In the genomic region with DNA sequence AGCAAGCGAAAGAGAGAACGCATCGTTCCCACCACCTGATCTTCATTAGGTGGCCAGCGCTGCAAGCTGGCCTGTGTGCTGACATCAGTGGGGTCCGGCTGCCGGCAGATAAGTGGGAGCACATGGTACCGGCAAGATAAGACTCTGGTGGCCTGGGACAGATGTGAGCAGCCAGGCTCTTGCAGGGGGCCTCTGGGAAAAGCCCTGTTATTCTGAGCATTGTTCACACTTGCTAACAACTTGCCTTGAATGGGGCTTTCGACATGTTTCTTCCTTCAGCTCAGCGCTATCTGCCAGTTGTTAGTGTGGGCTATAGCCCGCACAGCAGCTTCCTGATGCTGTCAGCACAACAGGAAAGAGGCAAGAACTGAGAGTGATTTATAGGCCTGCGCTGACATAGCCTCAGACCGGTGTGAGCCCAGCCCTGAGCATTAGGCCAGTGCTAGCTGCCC, we compare ENCODE assay signal across 9 mouse cellular contexts. TPM values are rescaled to one million over a fixed set of nuclear protein-coding genes. Genes with fewer than 3 reads are reported as not detected.
DNase-seq lines count a peak whose midpoint lies in the region; ATAC-seq and TF ChIP-seq lines count a peak whose summit lies in the region.
"Had no signal": no experiment of that assay in that cellular context is flagged by ENCODE, and none has a peak within 500 bp of the region (broad histone marks: within the 10 kb centered on the region; RNA-seq: fewer than 3 reads in every experiment).

No protein-coding gene starts in this region.

- peak overlapping the region; percentile 57; the same call in 1 of the 2 replicates for H3K4me3 ChIP-seq in G1E (ENCODE audit: low read depth, low read length)
- 0 out of 4 replicates have a peak overlapping the region, but pooled peaks of 1 of the 2 experiments have one; percentile 11 for H3K4me3 ChIP-seq in liver, embryonic 14.5 days (ENCODE audit: insufficient read depth in 1 of 2, low read depth in 2 of 2, low read length in 2 of 2)
- H3K4me3 ChIP-seq in left cerebral cortex, adult 2 months: no peak overlapping the region
- H3K4me3 ChIP-seq: hindbrain, embryonic 15.5 days had no signal

- intact Hi-C loops in left cerebral cortex, adult 2 months (cut with DNase I): no loop called here

- TF ChIP-seq EP300 in liver, embryonic 14.5 days (IDR thresholded peaks at IDR 0.05; ENCODE audit: low read depth): peak; percentile 92

- no peak for TF ChIP-seq CTCF in G1E (IDR thresholded peaks at IDR 0.05; ENCODE audit: low read depth, low read length)
- no peak for TF ChIP-seq CTCF in liver, embryonic 14.5 days (IDR thresholded peaks at IDR 0.05; ENCODE audit: low read depth)
- no peak for TF ChIP-seq CTCF in left cerebral cortex, adult 2 months (IDR thresholded peaks at IDR 0.05)

- peak; percentile 94 for ATAC-seq in G1E (ENCODE audit: extremely low read depth, insufficient number of reproducible peaks, low FRiP score, poor library complexity, severe bottlenecking)
- ATAC-seq in liver, embryonic 14.5 days (ENCODE audit: insufficient read depth): peak; percentile 97

- H3K4me2 ChIP-seq in liver, embryonic 14.5 days (ENCODE audit: low read depth): peak overlapping the region; percentile 54
- H3K4me2 ChIP-seq: hindbrain, embryonic 15.5 days had no signal

- 7% methylated on average over 12 of the region's 12 CpGs for WGBS in liver, embryonic 14.5 days (ENCODE audit: insufficient replicate concordance)

- H3K9ac ChIP-seq in liver, embryonic 14.5 days (replicated peaks): peak overlapping the region; percentile 19; the same call in 1 of the 2 replicates
- H3K9ac ChIP-seq: hindbrain, embryonic 15.5 days had no signal

- H3K27me3 ChIP-seq in G1E (ENCODE audit: insufficient read depth, low read length): peaks cover 36% of the 10 kb centered on the region
- H3K27me3 ChIP-seq in liver, embryonic 14.5 days (ENCODE audit: control insufficient read depth, insufficient read depth, low read length): no peaks in the 10 kb centered on the region
- H3K27me3 ChIP-seq: hindbrain, embryonic 15.5 days had no signal

- peak; percentile 16 to 33 for DNase-seq in adrenal gland, adult (ENCODE audit: inconsistent age in 2 of 2, low spot score in 1 of 2)
- DNase-seq in adrenal gland, adult 18-20 months (ENCODE audit: low spot score in 2 of 2): no peak
- peak; percentile 68 for DNase-seq in G1E (ENCODE audit: low spot score)
- peak; percentile 69 for DNase-seq in forelimb bud, embryonic 11.5 days (ENCODE audit: low read depth, low spot score)
- peak; percentile 72 to 77 (median 73) for DNase-seq in liver, embryonic 14.5 days (ENCODE audit: low read depth in 3 of 3, low spot score in 3 of 3)
- no peak for DNase-seq in cerebellum, postnatal 14 days
- DNase-seq in urinary bladder, postnatal 10 days (ENCODE audit: low spot score): no peak
- no peak for DNase-seq in left cerebral cortex, adult 2 months (ENCODE audit: extremely low spot score in 1 of 2, low spot score in 2 of 2)

- no peaks in the 10 kb centered on the region for H3K36me3 ChIP-seq in G1E (replicated peaks)
- H3K36me3 ChIP-seq in liver, embryonic 14.5 days (replicated peaks; ENCODE audit: control insufficient read depth, insufficient read depth, low read depth): no peaks in the 10 kb centered on the region
- H3K36me3 ChIP-seq: hindbrain, embryonic 15.5 days had no signal

- H3K27ac ChIP-seq in liver, embryonic 14.5 days: peak overlapping the region; percentile 50
- no peak overlapping the region for H3K27ac ChIP-seq in left cerebral cortex, adult 2 months
- H3K27ac ChIP-seq: hindbrain, embryonic 15.5 days had no signal

- H3K4me1 ChIP-seq in G1E (ENCODE audit: insufficient read depth, low read depth, low read length): peaks cover 53% of the 10 kb centered on the region
- H3K4me1 ChIP-seq in liver, embryonic 14.5 days (replicated peaks; ENCODE audit: control insufficient read depth in 2 of 2, insufficient read depth in 2 of 2, low read length in 1 of 2): peaks cover 20 to 35% of the 10 kb centered on the region in 2 experiments
- H3K4me1 ChIP-seq: hindbrain, embryonic 15.5 days had no signal

- 0 out of 2 replicates have a peak, but pooled peaks cover 2% of the 10 kb centered on the region for H3K9me3 ChIP-seq in G1E (replicated peaks)
- no peaks in the 10 kb centered on the region for H3K9me3 ChIP-seq in liver, embryonic 14.5 days (ENCODE audit: control insufficient read depth, low read length)
- H3K9me3 ChIP-seq: hindbrain, embryonic 15.5 days had no signal

RNA-seq across cellular contexts. Expression of gene Runx1, which starts 57.9 kb away (rescaled TPM):
- total RNA-seq in adrenal gland, adult 18-20 months (2021): 1 to 10 TPM; 3.5 to 4.5 TPM
- total RNA-seq in G1E (2014; fragmentation: Nextera tagmentation): 208 and 213 TPM in 2 replicates
- total RNA-seq in G1E (2017): 32.7 and 36.1 TPM in 2 replicates
- 158 and 168 TPM in 2 replicates for polyA plus RNA-seq in G1E (2012)
- polyA plus RNA-seq in liver, embryonic 14.5 days (2012; rRNA removed): 2.7 and 3.0 TPM in 2 replicates
- 4.4 and 4.5 TPM in 2 replicates for polyA plus RNA-seq in liver, embryonic 14.5 days (2014; fragmentation: Nextera tagmentation; extraction: Ambion mirVana)
- total RNA-seq in left cerebral cortex, adult 2 months (2021): 1 to 10 TPM; 1.3 to 1.7 TPM

Comparison
In these comparisons a context has a peak if more than half of its experiments do, and no peak if none do; other contexts are left out.
1. DNase-seq: peak in adrenal gland, adult (2 of 2), G1E (single experiment), forelimb bud, embryonic 11.5 days (single experiment) and liver, embryonic 14.5 days (3 of 3); none in adrenal gland, adult 18-20 months (0 of 2), cerebellum, postnatal 14 days (0 of 2), urinary bladder, postnatal 10 days (single experiment) and left cerebral cortex, adult 2 months (0 of 2).
2. RNA of gene Runx1, which starts 57.9 kb away (total RNA-seq): 32.7 to 213 TPM in G1E; 3.5 to 4.5 TPM in adrenal gland, adult 18-20 months and 1.3 to 1.7 TPM in left cerebral cortex, adult 2 months; every median in the first group is over 4 times any median in the second.